Mouse (Mus musculus) CH12.LX (cell line): ENCODE measurements around the gene Stard5.

Source experiments
- BHLHE40 ChIP-seq: IDR thresholded peaks from 2 replicates; pipeline ENCODE4 v1.6.1; 2011; ENCODE audit warnings: mild to moderate bottlenecking, low read depth, low read length, improper control_type of control experiment
- CTCF ChIP-seq, 2 experiments: IDR thresholded peaks in 1 of 2; conservative IDR thresholded peaks in 1 of 2; 2 replicates each; pipeline ENCODE4 v1.5.1; 2011 to 2012; ENCODE audit warnings: low read depth in 2 of 2, low read length in 2 of 2, improper control_type of control experiment in 1 of 2, inconsistent platforms in 1 of 2, mild to moderate bottlenecking in 1 of 2, moderate library complexity in 1 of 2
- POLR2A ChIP-seq: IDR thresholded peaks from 2 replicates; pipeline ENCODE4 v1.6.1; 2011; ENCODE audit warnings: low read depth, mild to moderate bottlenecking, improper control_type of control experiment, low read length
- POLR2AphosphoS2 ChIP-seq: IDR thresholded peaks from 2 replicates; pipeline ENCODE4 v1.6.1; 2011; ENCODE audit warnings: low read depth, low read length, improper control_type of control experiment
- USF1 ChIP-seq: IDR thresholded peaks from 2 replicates; pipeline ENCODE4 v1.6.1; 2014; ENCODE audit warnings: low read depth, mild to moderate bottlenecking, inconsistent platforms, low read length, improper control_type of control experiment
- ZC3H11A ChIP-seq: IDR thresholded peaks from 2 replicates; pipeline ENCODE4 v1.6.1; 2012; ENCODE audit warnings: low read depth, mild to moderate bottlenecking, inconsistent platforms, low read length, improper control_type of control experiment

DNA sequence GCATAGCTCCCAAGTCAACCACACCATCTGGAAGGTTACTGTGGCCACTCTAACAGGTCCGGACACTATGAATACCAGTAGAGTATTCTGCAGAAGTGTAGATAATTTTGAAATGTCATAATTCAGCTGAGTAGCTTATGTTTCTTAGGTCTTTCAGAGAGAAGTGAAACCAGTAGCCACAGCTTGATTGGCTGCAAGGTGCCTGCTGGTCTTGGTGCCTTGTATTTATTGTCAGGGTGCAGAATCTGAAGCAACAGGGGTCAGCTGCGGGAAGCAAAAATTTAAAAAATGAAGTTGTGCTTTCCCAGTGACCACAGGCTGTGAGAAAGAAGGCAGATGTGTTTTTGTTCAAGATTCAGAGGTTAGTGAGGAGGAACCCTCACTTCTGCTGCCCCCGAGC lies 15.5 kb upstream of the Stard5 start:
- TF ChIP-seq ZC3H11A (no peak), CTCF (conservative IDR thresholded peaks at IDR 0.05 in 1 of 2, IDR thresholded peaks at IDR 0.05 in 1 of 2; ENCODE audit: low read depth in 2 of 2, low read length in 2 of 2) (no peak), BHLHE40 (no peak), POLR2A (no peak), POLR2AphosphoS2 (no peak), USF1 (no peak)
